Mouse (Mus musculus): ENCODE results near the gene Sox12. TPM values are rescaled to one million over a fixed set of nuclear protein-coding genes. Genes with fewer than 3 reads are reported as not detected.

The Sox12 gene
- polyA plus RNA-seq, 1 experiment from 2014 or later = 18.5 TPM

DNA sequence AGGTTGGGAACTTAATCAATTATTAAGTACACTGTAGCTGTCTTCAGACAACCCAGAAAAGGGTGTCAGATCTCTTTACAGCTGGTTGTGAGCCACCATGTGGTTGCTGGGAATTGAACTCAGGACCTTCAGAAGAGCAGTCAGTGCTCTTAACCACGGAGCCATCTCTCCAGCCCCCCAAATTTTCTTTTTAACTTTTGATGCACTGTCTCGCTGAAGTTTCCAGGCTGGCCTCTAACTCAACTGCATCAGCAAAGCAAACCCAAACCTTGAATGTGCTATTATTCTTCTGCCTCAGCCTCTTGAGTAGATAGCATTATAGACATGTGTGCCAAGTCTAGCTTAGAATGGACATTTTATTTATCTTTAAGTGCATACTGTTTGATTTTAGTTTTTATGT, 50.1 kb downstream of the Sox12 start:
- H3K9me3 ChIP-seq = no peaks in the 10 kb centered on the region
- 81% methylated on average over 2 of the region's 2 CpGs for WGBS
- no peak overlapping the region for H3K4me3 ChIP-seq (replicated peaks)
- H3K36me3 ChIP-seq = no peaks in the 10 kb centered on the region
- no peak for ATAC-seq
- H3K4me1 ChIP-seq (replicated peaks) = peaks cover 17% of the 10 kb centered on the region
- no peak overlapping the region for H3K4me2 ChIP-seq (replicated peaks)
- no peak overlapping the region for H3K9ac ChIP-seq (replicated peaks)
- peaks cover 12% of the 10 kb centered on the region for H3K27me3 ChIP-seq
- no peak overlapping the region for H3K27ac ChIP-seq

GRCm38 (mm10) chr2:152346776-152347465, 50.9 kb downstream of the Sox12 start:
- H3K4me3 ChIP-seq (replicated peaks) = no peak overlapping the region
- peaks cover 17% of the 10 kb centered on the region for H3K4me1 ChIP-seq (replicated peaks)
- 36% methylated on average over 9 of the region's 9 CpGs for WGBS
- peaks cover 12% of the 10 kb centered on the region for H3K27me3 ChIP-seq
- H3K36me3 ChIP-seq = no peaks in the 10 kb centered on the region
- H3K4me2 ChIP-seq (replicated peaks) = no peak overlapping the region
- no peak overlapping the region for H3K9ac ChIP-seq (replicated peaks)
- no peaks in the 10 kb centered on the region for H3K9me3 ChIP-seq
- no peak for ATAC-seq
- no peak overlapping the region for H3K27ac ChIP-seq

GRCm38 (mm10) chr2:152345393-152345792, 52.5 kb downstream of the Sox12 start:
- WGBS = 69% methylated on average over 6 of the region's 6 CpGs
- Histone ChIP-seq H3K27me3 (peaks cover 12% of the 10 kb centered on the region), H3K4me3 (replicated peaks) (no peak overlapping the region), H3K4me1 (replicated peaks) (peaks cover 17% of the 10 kb centered on the region), H3K9ac (replicated peaks) (no peak overlapping the region), H3K9me3 (no peaks in the 10 kb centered on the region), H3K27ac (no peak overlapping the region), H3K36me3 (no peaks in the 10 kb centered on the region), H3K4me2 (replicated peaks) (no peak overlapping the region)
- ATAC-seq = no peak

GRCm38 (mm10) chr2:152344909-152345308, 53.0 kb downstream of the Sox12 start:
- Histone ChIP-seq H3K4me2 (replicated peaks) (no peak overlapping the region), H3K36me3 (no peaks in the 10 kb centered on the region), H3K4me1 (replicated peaks) (peaks cover 17% of the 10 kb centered on the region), H3K9ac (replicated peaks) (no peak overlapping the region), H3K4me3 (replicated peaks) (peak overlapping the region; percentile 55; the same call in 1 of the 2 replicates), H3K27me3 (peaks cover 12% of the 10 kb centered on the region), H3K9me3 (no peaks in the 10 kb centered on the region), H3K27ac (no peak overlapping the region)
- no peak for ATAC-seq
- 62% methylated on average over 5 of the region's 5 CpGs for WGBS

DNA sequence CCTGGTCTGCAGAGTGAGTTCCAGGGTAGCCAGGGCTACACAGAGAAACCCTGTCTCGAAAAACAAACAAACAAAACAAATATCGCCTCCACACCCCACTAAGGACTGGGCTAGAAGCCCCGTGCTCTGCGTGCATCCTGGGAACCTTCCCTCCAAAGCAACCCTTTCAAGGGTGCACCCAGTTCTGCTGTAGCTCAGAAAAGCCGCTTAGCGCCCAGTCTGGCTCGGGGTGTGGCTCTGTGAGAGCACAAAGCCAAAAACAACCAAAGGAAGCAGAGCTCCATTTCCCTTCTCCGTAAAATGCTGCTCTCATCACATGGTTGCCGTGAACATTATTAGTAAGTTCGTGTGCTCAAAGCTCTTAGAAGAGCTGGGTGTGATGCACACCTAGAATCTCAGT, 53.5 kb downstream of the Sox12 start:
- Histone ChIP-seq H3K4me1 (replicated peaks) (peaks cover 17% of the 10 kb centered on the region), H3K9me3 (no peaks in the 10 kb centered on the region), H3K36me3 (no peaks in the 10 kb centered on the region), H3K4me2 (replicated peaks) (peak overlapping the region; percentile 85), H3K9ac (replicated peaks) (peak overlapping the region; percentile 68), H3K27ac (no peak overlapping the region), H3K4me3 (replicated peaks) (peak overlapping the region; percentile 55), H3K27me3 (peaks cover 12% of the 10 kb centered on the region)
- ATAC-seq = 0 out of 2 replicates have a peak, but pooled peaks have one; percentile 2
- WGBS = 11% methylated on average over 10 of the region's 10 CpGs

Other genes with a start within 250 kb of the Sox12 start
- gene Csnk2a1, start 171.2 kb downstream of the Sox12 start, polyA plus RNA-seq (2015; fragmentation: Nextera tagmentation; extraction: Ambion mirVana) = 125 and 142 TPM in 2 replicates
- 32.2 and 36.2 TPM in 2 replicates for gene Tbc1d20, start 104.2 kb downstream of the Sox12 start, polyA plus RNA-seq (2015; fragmentation: Nextera tagmentation; extraction: Ambion mirVana)
- 99.2 and 108 TPM in 2 replicates for gene Rbck1, start 65.4 kb downstream of the Sox12 start, polyA plus RNA-seq (2015; fragmentation: Nextera tagmentation; extraction: Ambion mirVana)
- 0.82 and 0.89 TPM in 2 replicates for gene Trib3, start 54.0 kb downstream of the Sox12 start, polyA plus RNA-seq (2015; fragmentation: Nextera tagmentation; extraction: Ambion mirVana)
- 26.8 and 28.5 TPM in 2 replicates for gene Nrsn2, start 21.4 kb downstream of the Sox12 start, polyA plus RNA-seq (2015; fragmentation: Nextera tagmentation; extraction: Ambion mirVana)
- 21.4 and 26.4 TPM in 2 replicates for gene Zcchc3, start 17.0 kb upstream of the Sox12 start, polyA plus RNA-seq (2015; fragmentation: Nextera tagmentation; extraction: Ambion mirVana)
- 0.39 and 1.7 TPM in 2 replicates for gene 6820408C15Rik, start 17.5 kb upstream of the Sox12 start, polyA plus RNA-seq (2015; fragmentation: Nextera tagmentation; extraction: Ambion mirVana)
- not detected in 2 replicates for gene Defb23, start 66.6 kb upstream of the Sox12 start, polyA plus RNA-seq (2015; fragmentation: Nextera tagmentation; extraction: Ambion mirVana)
- not detected in 2 replicates for gene Defb20, start 79.0 kb upstream of the Sox12 start, polyA plus RNA-seq (2015; fragmentation: Nextera tagmentation; extraction: Ambion mirVana)
- not detected in 2 replicates for gene Defb22, start 92.1 kb upstream of the Sox12 start, polyA plus RNA-seq (2015; fragmentation: Nextera tagmentation; extraction: Ambion mirVana)
- gene Defb26, start 113.6 kb upstream of the Sox12 start, polyA plus RNA-seq (2015; fragmentation: Nextera tagmentation; extraction: Ambion mirVana) = not detected in 2 replicates
- gene Defb28, start 120.2 kb upstream of the Sox12 start, polyA plus RNA-seq (2015; fragmentation: Nextera tagmentation; extraction: Ambion mirVana) = not detected in 2 replicates
- gene Defb29, start 142.0 kb upstream of the Sox12 start, polyA plus RNA-seq (2015; fragmentation: Nextera tagmentation; extraction: Ambion mirVana) = not detected in 2 replicates
- not detected in 2 replicates for gene Gm17416, start 171.3 kb upstream of the Sox12 start, polyA plus RNA-seq (2015; fragmentation: Nextera tagmentation; extraction: Ambion mirVana)
- not detected in 2 replicates for gene Defb21, start 174.7 kb upstream of the Sox12 start, polyA plus RNA-seq (2015; fragmentation: Nextera tagmentation; extraction: Ambion mirVana)
- gene Defb19, start 182.2 kb upstream of the Sox12 start, polyA plus RNA-seq (2015; fragmentation: Nextera tagmentation; extraction: Ambion mirVana) = not detected in 2 replicates
- not detected in 2 replicates for gene Defb45, start 201.3 kb upstream of the Sox12 start, polyA plus RNA-seq (2015; fragmentation: Nextera tagmentation; extraction: Ambion mirVana)
- gene Defb36, start 206.3 kb upstream of the Sox12 start, polyA plus RNA-seq (2015; fragmentation: Nextera tagmentation; extraction: Ambion mirVana) = not detected in 2 replicates
- not detected in 2 replicates for gene Defb25, start 225.0 kb upstream of the Sox12 start, polyA plus RNA-seq (2015; fragmentation: Nextera tagmentation; extraction: Ambion mirVana)
- 0.15 and 0.27 TPM in 2 replicates for gene Rem1, start 228.9 kb upstream of the Sox12 start, polyA plus RNA-seq (2015; fragmentation: Nextera tagmentation; extraction: Ambion mirVana)

All from midbrain, embryonic 13.5 days (tissue).